Mouse (Mus musculus) brain, embryonic 14.5 days (tissue): Measurements from ENCODE around the gene Abhd12.

Experiments used
- CTCF ChIP-seq: fragments of 200-500 bp; IDR thresholded peaks from 2 replicates; pipeline ENCODE4 v1.5.1; 2012; ENCODE audit warnings: inconsistent platforms, mild to moderate bottlenecking, moderate library complexity, borderline replicate concordance; ENCODE audit not compliant: insufficient read depth, insufficient read length; ENCODE audit errors: extremely low read depth
- POLR2A ChIP-seq: fragments of 200-500 bp; IDR thresholded peaks from 2 replicates; pipeline ENCODE4 v1.6.1; 2012; ENCODE audit warnings: mild to moderate bottlenecking, inconsistent platforms, borderline replicate concordance; ENCODE audit not compliant: poor library complexity, insufficient read depth, insufficient read length, severe bottlenecking; ENCODE audit errors: extremely low read depth

DNA sequence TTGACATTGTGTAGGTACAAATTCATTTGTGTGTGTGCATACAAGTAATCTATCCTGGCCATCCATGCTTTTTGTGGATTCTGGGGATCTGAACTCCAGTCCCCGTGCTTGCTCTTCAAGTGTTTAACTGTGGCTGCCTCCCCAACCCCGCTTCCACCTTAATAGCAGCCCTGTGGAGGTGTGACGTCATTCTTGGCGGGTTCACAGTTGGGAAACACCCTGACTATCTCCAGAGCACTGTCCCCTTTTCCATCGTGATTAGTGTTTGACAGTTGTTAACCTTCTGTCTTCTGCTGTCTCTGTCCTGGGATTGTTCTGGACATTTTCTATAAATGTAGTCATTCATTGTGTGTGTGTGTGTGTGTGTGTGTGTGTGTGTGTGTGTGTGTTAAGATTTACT, 93.9 kb downstream of the Abhd12 start:
- TF ChIP-seq CTCF (no peak), POLR2A (no peak)
